ENCODE assay signal across 12 mouse cellular contexts in genomic region chr17:85683111-85683983, GRCm38 (mm10). TPM values are rescaled to one million over a fixed set of nuclear protein-coding genes. Genes with fewer than 3 reads are reported as not detected.
DNase-seq lines count a peak whose midpoint lies in the region; ATAC-seq and TF ChIP-seq lines count a peak whose summit lies in the region.
"Had no signal": no experiment of that assay in that cellular context is flagged by ENCODE, and none has a peak within 500 bp of the region (broad histone marks: within the 10 kb centered on the region; RNA-seq: fewer than 3 reads in every experiment).

No protein-coding gene starts in this region.

- H3K9ac ChIP-seq in heart, embryonic 11.5 days (ENCODE audit: low read depth, low read length) = no peak overlapping the region
- H3K9ac ChIP-seq in midbrain, embryonic 12.5 days (replicated peaks) = no peak overlapping the region
- no peak overlapping the region for H3K9ac ChIP-seq in midbrain, embryonic 15.5 days
- H3K9ac ChIP-seq in stomach, embryonic 15.5 days = no peak overlapping the region
- H3K9ac ChIP-seq: lung, embryonic 14.5 days had no signal

- 0 out of 2 replicates have a peak overlapping the region, but pooled peaks have one; percentile 8 for H3K4me2 ChIP-seq in heart, embryonic 11.5 days
- peak overlapping the region; percentile 2; the same call in 1 of the 2 replicates for H3K4me2 ChIP-seq in midbrain, embryonic 12.5 days (replicated peaks)
- H3K4me2 ChIP-seq in midbrain, embryonic 15.5 days = no peak overlapping the region
- peak overlapping the region; percentile 37 for H3K4me2 ChIP-seq in stomach, embryonic 15.5 days
- H3K4me2 ChIP-seq: lung, embryonic 14.5 days had no signal

- no peak for TF ChIP-seq CTCF in embryonic fibroblast, embryonic 13.5 days (IDR thresholded peaks at IDR 0.05; ENCODE audit: borderline replicate concordance, insufficient read depth, low read length)

- H3K4me3 ChIP-seq in heart, embryonic 11.5 days (ENCODE audit: low read depth, low read length) = 0 out of 2 replicates have a peak overlapping the region, but pooled peaks have one; percentile 10
- H3K4me3 ChIP-seq in midbrain, embryonic 12.5 days = no peak overlapping the region
- H3K4me3 ChIP-seq in midbrain, embryonic 15.5 days = no peak overlapping the region
- peak overlapping the region; percentile 4; the same call in 1 of the 2 replicates for H3K4me3 ChIP-seq in embryonic fibroblast, embryonic 13.5 days (ENCODE audit: insufficient read depth, low read length)
- H3K4me3 ChIP-seq in stomach, embryonic 15.5 days (replicated peaks) = peak overlapping the region; percentile 22

- H3K27me3 ChIP-seq in heart, embryonic 11.5 days (ENCODE audit: control insufficient read depth, insufficient read depth, low read length) = peaks cover 93% of the 10 kb centered on the region
- peaks cover 98% of the 10 kb centered on the region for H3K27me3 ChIP-seq in midbrain, embryonic 12.5 days
- peaks cover 88% of the 10 kb centered on the region for H3K27me3 ChIP-seq in midbrain, embryonic 15.5 days (replicated peaks)
- H3K27me3 ChIP-seq in stomach, embryonic 15.5 days (replicated peaks) = peaks cover 90% of the 10 kb centered on the region

- H3K9me3 ChIP-seq in heart, embryonic 11.5 days (replicated peaks; ENCODE audit: control insufficient read depth, low read length) = no peaks in the 10 kb centered on the region
- no peaks in the 10 kb centered on the region for H3K9me3 ChIP-seq in midbrain, embryonic 12.5 days
- no peaks in the 10 kb centered on the region for H3K9me3 ChIP-seq in midbrain, embryonic 15.5 days
- H3K9me3 ChIP-seq in stomach, embryonic 15.5 days = no peaks in the 10 kb centered on the region

- ATAC-seq in heart, embryonic 11.5 days (replicated peaks; ENCODE audit: insufficient number of reproducible peaks, low FRiP score, low TSS enrichment) = no peak
- ATAC-seq in midbrain, embryonic 12.5 days (ENCODE audit: low FRiP score, low read depth) = no peak
- no peak for ATAC-seq in midbrain, embryonic 15.5 days (replicated peaks)
- ATAC-seq in stomach, embryonic 15.5 days (ENCODE audit: insufficient read depth, low FRiP score, low read depth) = no peak

- DNase-seq in heart, adult 18-20 months = no peak
- no peak for DNase-seq in cerebellum, adult 9-11 months
- no peak for DNase-seq in cerebellum, adult 8-10 months
- DNase-seq: adrenal gland, postnatal 36 days; kidney, adult 8-10 months; lung, embryonic 14.5 days; right cerebral cortex, adult 18-20 months had no signal

- H3K36me3 ChIP-seq in heart, embryonic 11.5 days (ENCODE audit: control insufficient read depth, insufficient read depth, low read length) = no peaks in the 10 kb centered on the region
- no peaks in the 10 kb centered on the region for H3K36me3 ChIP-seq in midbrain, embryonic 12.5 days
- no peaks in the 10 kb centered on the region for H3K36me3 ChIP-seq in midbrain, embryonic 15.5 days (replicated peaks)
- no peaks in the 10 kb centered on the region for H3K36me3 ChIP-seq in stomach, embryonic 15.5 days

- WGBS in heart, embryonic 11.5 days (ENCODE audit: insufficient replicate concordance) = 4% methylated on average over 25 of the region's 25 CpGs
- WGBS in midbrain, embryonic 12.5 days = 3% methylated on average over 25 of the region's 25 CpGs
- 2% methylated on average over 25 of the region's 25 CpGs for WGBS in midbrain, embryonic 15.5 days
- 16% methylated on average over 25 of the region's 25 CpGs for WGBS in stomach, embryonic 15.5 days

- no peak overlapping the region for H3K27ac ChIP-seq in heart, embryonic 11.5 days (ENCODE audit: low read depth, low read length)
- no peak overlapping the region for H3K27ac ChIP-seq in midbrain, embryonic 12.5 days (replicated peaks)
- no peak overlapping the region for H3K27ac ChIP-seq in midbrain, embryonic 15.5 days
- H3K27ac ChIP-seq in embryonic fibroblast, embryonic 13.5 days (ENCODE audit: insufficient read depth, low read length) = no peak overlapping the region
- H3K27ac ChIP-seq in stomach, embryonic 15.5 days = no peak overlapping the region

- TF ChIP-seq POLR2A in embryonic fibroblast, embryonic 13.5 days (IDR thresholded peaks at IDR 0.05; ENCODE audit: low read depth, low read length) = no peak

- H3K4me1 ChIP-seq in heart, embryonic 11.5 days (ENCODE audit: control insufficient read depth, insufficient read depth, low read length) = peaks cover 17% of the 10 kb centered on the region
- H3K4me1 ChIP-seq in midbrain, embryonic 12.5 days = peaks cover 17% of the 10 kb centered on the region
- peaks cover 20% of the 10 kb centered on the region for H3K4me1 ChIP-seq in midbrain, embryonic 15.5 days
- no peaks in the 10 kb centered on the region for H3K4me1 ChIP-seq in embryonic fibroblast, embryonic 13.5 days (ENCODE audit: control insufficient read depth, insufficient read depth, low read length)
- H3K4me1 ChIP-seq in stomach, embryonic 15.5 days = peaks cover 18% of the 10 kb centered on the region

RNA-seq across cellular contexts. Expression of gene Six2, which starts 4.7 kb away (rescaled TPM):
- 1.5 and 2.1 TPM in 2 replicates for polyA plus RNA-seq in heart, embryonic 11.5 days (2014; fragmentation: Nextera tagmentation; extraction: Ambion mirVana)
- under 1 TPM; 0.26 to 0.32 TPM for total RNA-seq in heart, adult 18-20 months (2021)
- polyA plus RNA-seq in midbrain, embryonic 12.5 days (2016; fragmentation: Nextera tagmentation; extraction: Ambion mirVana) = 3.8 and 8.8 TPM in 2 replicates
- polyA plus RNA-seq in midbrain, embryonic 15.5 days (2015; fragmentation: Nextera tagmentation; extraction: Ambion mirVana) = 0.27 and 0.49 TPM in 2 replicates
- polyA plus RNA-seq in embryonic fibroblast, embryonic 13.5 days (2011; ENCODE audit: insufficient read length, low read depth, missing spikeins) = 5.0 and 8.9 TPM in 2 replicates
- 6.9 and 13.9 TPM in 2 replicates for polyA plus RNA-seq in stomach, embryonic 15.5 days (2015; fragmentation: Nextera tagmentation; extraction: Ambion mirVana)
- total RNA-seq: adrenal gland, postnatal 36 days had no signal
- polyA plus RNA-seq: lung, embryonic 14.5 days had no signal

Comparison
In these comparisons a context has a peak if more than half of its experiments do, and no peak if none do; other contexts are left out.
1. H3K4me3 ChIP-seq: peak in heart, embryonic 11.5 days (single experiment), embryonic fibroblast, embryonic 13.5 days (single experiment) and stomach, embryonic 15.5 days (single experiment); none in midbrain, embryonic 12.5 days (single experiment) and midbrain, embryonic 15.5 days (single experiment).